Mouse (Mus musculus) forebrain, embryonic 12.5 days (tissue): ENCODE results near the gene Ubr4. TPM values are rescaled to one million over a fixed set of nuclear protein-coding genes. Genes with fewer than 3 reads are reported as not detected.

Experiments used
- ATAC-seq: fragments of 200-750 bp; cut with Nextera tagmentation; 2 replicates; pipeline ENCODE4 v1.8.0; 2017; ENCODE audit warnings: moderate TSS enrichment; ENCODE audit not compliant: low FRiP score
- H3K27ac ChIP-seq: fragments of 300-500 bp; sonication (generic); 2 replicates; pipeline ENCODE4 v1.5.1; 2016; ENCODE audit warnings: mild to moderate bottlenecking
- H3K27me3 ChIP-seq: fragments of 300-500 bp; sonication (generic); 2 replicates; pipeline ENCODE4 v1.6.1; 2016; ENCODE audit warnings: mild to moderate bottlenecking
- H3K36me3 ChIP-seq: fragments of 300-500 bp; sonication (generic); replicated peaks from 2 replicates; pipeline ENCODE4 v1.6.1; 2016; ENCODE audit warnings: mild to moderate bottlenecking
- H3K4me1 ChIP-seq: fragments of 300-500 bp; sonication (generic); 2 replicates; pipeline ENCODE4 v1.6.1; 2016
- H3K4me2 ChIP-seq: fragments of 300-500 bp; sonication (generic); 2 replicates; pipeline ENCODE4 v1.6.1; 2016; ENCODE audit warnings: mild to moderate bottlenecking, moderate library complexity
- H3K4me3 ChIP-seq: fragments of 300-500 bp; sonication (generic); replicated peaks from 2 replicates; pipeline ENCODE4 v1.5.1; 2016; ENCODE audit warnings: mild to moderate bottlenecking
- H3K9ac ChIP-seq: fragments of 300-500 bp; sonication (generic); 2 replicates; pipeline ENCODE4 v1.6.1; 2016; ENCODE audit warnings: mild to moderate bottlenecking
- H3K9me3 ChIP-seq: fragments of 300-500 bp; sonication (generic); 2 replicates; pipeline ENCODE4 v1.6.1; 2016
- WGBS: fragments of 180-500 bp; shearing (Covaris S2); methylation state at CpG from one replicate; pipeline ENCODE4 v1.1.7; 2016; 5-methylcytosine and 5-hydroxymethylcytosine counted together
- polyA plus RNA-seq: library from polyadenylated mRNA; unstranded; fragments of >200 nt; fragmentation: Nextera tagmentation; extraction: Ambion mirVana; gene quantifications from 2 replicates; pipeline ENCODE4 v1.2.1, GENCODE M21; 2016

The Ubr4 gene
- polyA plus RNA-seq, 1 experiment from 2014 or later = 81.5 TPM

DNA sequence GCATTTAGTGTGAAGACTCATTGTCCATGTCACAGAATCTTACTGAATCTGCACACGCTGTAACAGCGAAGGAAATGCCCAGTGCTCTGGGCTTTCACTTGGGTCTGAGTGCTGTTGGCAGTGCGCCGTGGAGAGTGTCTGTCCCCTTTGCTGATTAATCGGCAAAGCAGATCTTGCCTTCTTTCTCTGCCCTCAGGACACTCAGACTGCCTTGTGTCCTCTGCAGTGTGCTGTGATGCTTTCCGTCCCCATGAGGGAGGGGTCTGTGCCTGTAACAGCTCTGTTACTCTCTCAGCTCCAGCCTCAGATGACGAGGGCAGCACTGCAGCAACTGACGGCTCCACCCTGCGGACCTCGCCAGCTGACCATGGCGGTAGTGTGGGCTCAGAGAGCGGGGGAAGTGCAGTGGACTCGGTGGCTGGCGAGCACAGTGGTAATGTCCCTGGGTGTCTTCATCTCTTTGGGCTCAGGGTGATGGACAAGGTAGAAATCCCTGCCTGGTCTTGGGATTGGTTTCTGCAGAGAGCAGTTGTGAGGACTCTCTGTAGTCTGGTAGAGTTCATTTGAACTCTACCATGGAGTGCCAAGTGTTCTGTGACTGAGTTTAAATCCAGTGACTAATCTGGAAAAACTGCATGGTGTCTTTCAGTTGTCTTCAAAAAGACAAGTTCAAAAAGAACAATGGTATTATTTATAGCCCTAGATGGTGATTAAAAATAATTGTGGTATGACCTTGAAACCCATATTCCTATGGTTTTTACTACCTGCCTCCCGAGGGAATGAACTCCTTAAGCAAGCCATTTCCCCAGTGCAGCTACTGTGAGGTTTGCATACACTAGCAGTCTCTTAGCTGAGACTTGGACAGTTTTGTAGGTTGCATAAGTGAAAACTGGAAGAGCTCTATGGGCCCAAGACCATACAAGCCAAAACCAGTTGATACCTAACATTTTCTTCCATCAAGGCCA lies 90.3 kb downstream of the Ubr4 start:
- Histone ChIP-seq H3K4me3 (no peak overlapping the region), H3K9ac (no peak overlapping the region), H3K9me3 (no peaks in the 10 kb centered on the region), H3K4me1 (no peaks in the 10 kb centered on the region), H3K4me2 (no peak overlapping the region), H3K27me3 (no peaks in the 10 kb centered on the region), H3K36me3 (peaks cover 96% of the 10 kb centered on the region), H3K27ac (no peak overlapping the region)
- no peak for ATAC-seq
- WGBS = 88% methylated on average over 15 of the region's 15 CpGs

DNA sequence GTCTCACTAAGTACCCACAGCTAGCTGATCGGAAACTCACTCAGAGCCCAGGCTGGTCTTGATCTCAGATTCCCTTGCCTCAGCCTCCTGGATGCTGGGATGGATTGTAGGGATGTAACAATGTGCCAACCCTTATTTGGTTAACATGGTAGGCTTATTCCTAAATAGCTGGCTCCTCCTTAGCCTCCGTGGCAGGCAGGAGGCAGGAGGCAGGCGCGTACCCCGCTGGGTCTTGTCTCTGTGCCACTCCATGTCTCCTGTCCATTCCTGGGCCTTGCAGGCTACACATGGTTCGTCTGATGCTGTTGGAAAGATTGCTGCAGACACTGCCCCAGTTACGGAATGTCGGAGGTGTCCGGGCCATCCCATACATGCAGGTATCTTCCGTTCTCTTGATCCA lies 91.9 kb downstream of the Ubr4 start:
- Histone ChIP-seq H3K4me2 (no peak overlapping the region), H3K9ac (no peak overlapping the region), H3K4me3 (no peak overlapping the region), H3K9me3 (no peaks in the 10 kb centered on the region), H3K36me3 (peaks cover 97% of the 10 kb centered on the region), H3K4me1 (no peaks in the 10 kb centered on the region), H3K27ac (no peak overlapping the region), H3K27me3 (no peaks in the 10 kb centered on the region)
- ATAC-seq = no peak
- WGBS = 94% methylated on average over 10 of the region's 10 CpGs

DNA sequence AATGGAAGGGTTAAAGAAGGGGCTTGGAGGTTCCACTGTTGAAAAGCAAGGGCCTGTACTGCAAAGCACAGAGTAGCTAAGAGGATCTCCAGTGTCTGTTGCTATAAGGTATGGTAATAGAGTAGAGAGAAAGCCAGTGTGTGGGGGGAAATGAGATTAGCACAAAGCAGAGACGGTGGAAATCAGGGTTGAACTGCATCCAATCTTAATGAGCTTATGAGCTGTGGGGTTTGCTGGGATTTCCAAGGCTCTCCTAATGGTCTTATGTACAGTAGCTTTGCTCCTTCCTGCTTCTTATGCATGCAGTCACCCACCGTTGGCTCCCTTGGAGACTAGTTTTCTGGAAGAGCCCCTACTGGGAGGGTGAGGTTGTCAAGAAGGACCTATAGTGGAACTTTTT lies 93.8 kb downstream of the Ubr4 start:
- peaks cover 97% of the 10 kb centered on the region for H3K36me3 ChIP-seq
- H3K4me1 ChIP-seq = no peaks in the 10 kb centered on the region
- H3K9ac ChIP-seq = no peak overlapping the region
- ATAC-seq = no peak
- H3K27ac ChIP-seq = no peak overlapping the region
- H3K27me3 ChIP-seq = no peaks in the 10 kb centered on the region
- 84% methylated on average over 2 of the region's 2 CpGs for WGBS
- no peaks in the 10 kb centered on the region for H3K9me3 ChIP-seq
- no peak overlapping the region for H3K4me2 ChIP-seq
- no peak overlapping the region for H3K4me3 ChIP-seq

DNA sequence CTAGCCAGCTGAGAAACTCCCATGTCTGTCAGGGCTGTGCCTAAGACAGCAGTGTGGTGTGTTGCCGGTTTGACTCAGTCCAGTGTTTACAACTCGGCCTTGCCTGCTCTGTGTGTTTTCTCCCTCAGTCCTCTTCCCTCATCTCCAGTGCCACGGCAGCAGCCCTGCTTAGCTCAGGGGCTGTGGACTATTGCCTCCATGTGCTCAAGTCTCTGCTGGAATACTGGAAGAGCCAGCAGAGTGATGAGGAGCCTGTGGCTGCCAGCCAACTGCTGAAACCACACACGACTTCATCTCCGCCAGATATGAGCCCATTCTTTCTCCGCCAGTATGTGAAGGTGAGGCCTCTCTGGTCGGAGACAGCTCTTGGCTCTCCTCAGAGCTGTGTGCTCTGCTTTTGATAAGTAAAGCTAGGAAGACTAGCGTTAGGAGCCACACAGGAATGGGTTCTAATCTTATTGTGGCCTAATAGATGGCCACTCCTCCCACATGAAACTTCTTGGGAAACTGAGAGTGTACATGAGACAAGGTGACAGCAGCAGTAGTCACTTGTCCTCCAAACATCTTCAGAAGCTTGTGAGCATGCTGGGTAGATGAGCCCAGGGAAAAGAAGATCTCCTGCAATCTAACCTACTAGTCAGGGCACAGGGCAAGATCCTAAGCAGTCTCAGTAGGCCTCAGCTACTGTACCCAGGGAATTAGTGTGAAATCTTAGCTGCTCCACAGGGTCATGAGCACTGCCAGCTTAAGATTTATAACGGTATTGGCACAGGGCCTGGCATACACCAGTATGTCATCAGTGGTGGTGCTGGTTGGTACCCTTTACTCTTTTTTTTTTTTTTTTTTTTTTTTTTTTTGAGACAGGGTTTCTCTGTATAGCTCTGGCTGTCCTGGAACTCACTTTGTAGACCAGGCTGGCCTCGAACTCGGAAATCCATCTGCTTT lies 94.6 kb downstream of the Ubr4 start:
- H3K27ac ChIP-seq = no peak overlapping the region
- no peak overlapping the region for H3K9ac ChIP-seq
- H3K4me1 ChIP-seq = no peaks in the 10 kb centered on the region
- no peak for ATAC-seq
- H3K9me3 ChIP-seq = no peaks in the 10 kb centered on the region
- no peak overlapping the region for H3K4me3 ChIP-seq
- 93% methylated on average over 11 of the region's 11 CpGs for WGBS
- H3K4me2 ChIP-seq = no peak overlapping the region
- peaks cover 97% of the 10 kb centered on the region for H3K36me3 ChIP-seq
- no peaks in the 10 kb centered on the region for H3K27me3 ChIP-seq

DNA sequence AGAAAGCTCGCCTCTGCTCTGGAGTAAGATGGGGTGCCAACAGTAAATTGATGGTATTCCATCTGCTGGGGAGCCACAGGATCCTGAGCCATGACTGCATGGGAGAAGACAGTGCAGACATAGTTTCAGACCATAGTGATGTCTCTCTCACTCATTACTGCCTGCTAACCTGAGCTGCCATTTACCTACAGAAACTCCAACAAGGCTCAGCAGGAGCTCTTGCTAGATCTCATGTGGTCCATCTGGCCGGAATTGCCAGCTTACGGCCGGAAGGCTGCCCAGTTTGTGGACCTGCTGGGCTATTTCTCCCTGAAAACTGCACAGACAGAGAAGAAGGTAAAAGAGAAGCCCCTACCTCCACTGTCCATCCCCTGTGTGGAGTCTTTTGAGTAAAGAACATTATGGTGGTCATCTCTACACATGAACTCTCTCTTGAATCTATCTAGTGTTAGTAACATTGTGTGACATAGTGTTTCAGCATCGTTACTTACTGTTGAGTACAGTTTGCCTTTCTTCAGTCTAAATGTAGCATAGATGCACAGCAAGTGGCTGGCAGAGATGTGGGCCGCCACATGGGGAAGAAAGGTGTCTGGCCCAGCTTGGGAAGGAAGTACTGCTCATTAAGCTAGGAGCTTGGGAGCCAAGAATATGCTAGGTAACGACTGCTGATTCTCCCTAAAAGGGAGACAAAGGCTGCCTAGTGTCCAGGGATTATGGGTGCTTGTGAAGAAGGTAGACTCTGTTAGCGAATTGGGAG lies 100.7 kb downstream of the Ubr4 start:
- peaks cover 99% of the 10 kb centered on the region for H3K36me3 ChIP-seq
- 89% methylated on average over 8 of the region's 8 CpGs for WGBS

DNA sequence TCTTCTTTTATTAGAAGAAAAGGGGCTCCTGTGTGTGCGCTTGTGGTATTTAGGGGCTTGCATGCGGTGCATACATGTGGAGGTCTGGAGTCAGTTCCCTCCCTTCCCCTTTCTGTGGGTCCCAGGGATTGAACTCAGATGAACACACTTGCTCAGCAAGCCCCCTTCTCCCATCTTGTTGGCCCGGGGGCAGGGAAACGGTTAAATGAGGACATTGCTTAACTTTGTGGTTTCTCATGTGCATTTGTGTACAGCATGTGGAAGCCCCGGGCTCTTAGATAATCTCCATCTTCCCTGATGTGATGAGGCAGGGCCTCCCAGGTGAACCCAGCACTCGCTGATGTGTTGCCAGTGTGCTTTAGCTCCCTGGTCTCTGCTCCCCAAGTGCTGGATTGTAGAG lies 101.9 kb downstream of the Ubr4 start:
- Histone ChIP-seq H3K4me1 (no peaks in the 10 kb centered on the region), H3K9me3 (no peaks in the 10 kb centered on the region), H3K4me2 (no peak overlapping the region), H3K9ac (no peak overlapping the region), H3K27ac (no peak overlapping the region), H3K4me3 (no peak overlapping the region), H3K27me3 (no peaks in the 10 kb centered on the region), H3K36me3 (peaks cover 99% of the 10 kb centered on the region)
- WGBS = 92% methylated on average over 6 of the region's 6 CpGs
- no peak for ATAC-seq

More for the DNA sequence above, 100.7 kb downstream of the Ubr4 start:
- H3K9me3 ChIP-seq = no peaks in the 10 kb centered on the region
- no peak overlapping the region for H3K4me3 ChIP-seq
- H3K4me2 ChIP-seq = no peak overlapping the region
- H3K27me3 ChIP-seq = no peaks in the 10 kb centered on the region
- no peak overlapping the region for H3K9ac ChIP-seq
- no peak overlapping the region for H3K27ac ChIP-seq
- no peak for ATAC-seq
- no peaks in the 10 kb centered on the region for H3K4me1 ChIP-seq

DNA sequence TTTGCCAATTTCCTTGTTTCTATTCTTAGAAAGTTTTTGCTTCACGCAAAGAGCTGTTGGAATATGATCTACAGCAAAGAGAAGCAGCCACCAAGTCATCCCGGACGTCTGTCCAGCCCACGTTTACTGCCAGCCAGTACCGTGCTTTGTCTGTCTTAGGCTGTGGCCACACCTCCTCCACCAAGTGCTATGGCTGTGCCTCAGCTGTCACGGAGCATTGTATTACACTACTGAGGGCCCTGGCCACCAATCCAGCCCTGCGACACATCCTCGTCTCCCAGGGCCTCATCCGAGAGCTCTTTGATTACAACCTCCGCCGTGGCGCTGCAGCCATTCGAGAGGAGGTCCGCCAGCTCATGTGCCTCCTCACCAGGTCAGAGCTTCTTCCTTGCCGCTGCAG lies 107.6 kb downstream of the Ubr4 start:
- ATAC-seq = no peak
- peaks cover 99% of the 10 kb centered on the region for H3K36me3 ChIP-seq
- no peak overlapping the region for H3K4me3 ChIP-seq
- H3K9ac ChIP-seq = no peak overlapping the region
- H3K4me2 ChIP-seq = no peak overlapping the region
- no peaks in the 10 kb centered on the region for H3K4me1 ChIP-seq
- H3K27me3 ChIP-seq = no peaks in the 10 kb centered on the region
- H3K9me3 ChIP-seq = no peaks in the 10 kb centered on the region
- 86% methylated on average over 15 of the region's 15 CpGs for WGBS
- H3K27ac ChIP-seq = no peak overlapping the region

DNA sequence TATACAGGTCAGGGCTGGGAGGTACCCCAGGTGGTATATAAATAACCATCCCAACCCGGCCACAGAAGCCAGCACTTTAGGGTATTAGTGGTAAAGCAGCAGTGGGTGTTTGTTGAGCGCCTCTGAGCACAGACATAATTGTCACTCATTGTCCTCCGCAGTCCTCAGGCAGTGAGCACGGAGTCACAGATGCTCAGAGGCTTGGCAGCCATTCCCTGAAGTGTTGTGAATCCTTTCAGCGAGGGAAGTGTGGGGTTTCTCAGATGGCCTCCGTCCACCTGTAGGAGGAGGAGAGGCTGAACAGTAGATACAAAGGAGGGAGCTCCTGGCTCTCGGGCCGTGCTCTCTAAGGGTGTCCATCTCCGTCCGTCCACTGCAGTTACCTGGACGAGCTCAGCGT lies 111.8 kb downstream of the Ubr4 start:
- no peak for ATAC-seq
- no peak overlapping the region for H3K27ac ChIP-seq
- 93% methylated on average over 12 of the region's 12 CpGs for WGBS
- H3K9ac ChIP-seq = no peak overlapping the region
- no peaks in the 10 kb centered on the region for H3K4me1 ChIP-seq
- no peak overlapping the region for H3K4me3 ChIP-seq
- H3K9me3 ChIP-seq = no peaks in the 10 kb centered on the region
- no peaks in the 10 kb centered on the region for H3K27me3 ChIP-seq
- no peak overlapping the region for H3K4me2 ChIP-seq
- peaks cover 100% of the 10 kb centered on the region for H3K36me3 ChIP-seq

DNA sequence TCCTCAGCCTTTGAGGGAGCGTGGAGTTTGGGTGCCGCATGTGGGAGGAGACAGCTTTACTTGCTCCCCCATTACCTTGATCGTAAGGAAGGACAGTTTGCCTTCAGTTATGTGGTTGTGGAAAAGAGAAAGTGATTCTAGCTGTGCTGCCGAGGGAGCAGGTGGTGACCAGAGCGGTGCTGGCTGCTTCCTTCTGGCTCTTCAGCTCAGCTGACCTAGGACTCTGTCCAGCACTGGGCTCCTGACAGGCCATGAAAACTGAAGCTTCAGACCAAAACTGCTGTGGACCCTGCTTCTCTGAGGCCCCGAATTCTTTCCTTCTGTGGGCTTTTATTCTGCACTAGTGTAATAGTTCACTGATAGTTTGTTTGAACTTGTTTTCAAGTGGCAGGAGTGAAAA lies 114.1 kb downstream of the Ubr4 start:
- Histone ChIP-seq H3K9ac (no peak overlapping the region), H3K36me3 (peaks cover 100% of the 10 kb centered on the region), H3K27me3 (no peaks in the 10 kb centered on the region), H3K27ac (no peak overlapping the region), H3K4me2 (no peak overlapping the region), H3K4me3 (no peak overlapping the region), H3K9me3 (no peaks in the 10 kb centered on the region), H3K4me1 (no peaks in the 10 kb centered on the region)
- 91% methylated on average over 6 of the region's 6 CpGs for WGBS
- no peak for ATAC-seq

DNA sequence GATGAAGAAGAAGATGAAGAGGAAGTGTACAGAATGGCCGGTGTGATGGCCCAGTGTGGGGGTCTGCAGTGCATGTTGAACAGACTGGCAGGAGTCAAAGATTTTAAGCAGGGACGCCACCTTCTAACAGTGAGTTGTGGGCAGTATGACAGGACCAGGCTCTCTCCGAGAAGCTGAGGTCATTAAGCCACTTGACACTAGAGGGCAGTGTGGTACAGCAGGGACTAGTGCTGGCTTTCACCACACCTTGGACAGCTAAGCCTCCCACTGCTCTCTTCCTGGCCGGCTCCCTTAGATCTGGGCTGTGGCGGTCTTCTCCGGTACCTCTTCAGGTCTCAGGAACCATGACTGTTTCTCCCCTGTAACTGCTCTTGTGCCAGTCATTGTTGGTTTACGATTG lies 117.8 kb downstream of the Ubr4 start:
- Histone ChIP-seq H3K9me3 (no peaks in the 10 kb centered on the region), H3K4me3 (no peak overlapping the region), H3K9ac (no peak overlapping the region), H3K36me3 (peaks cover 100% of the 10 kb centered on the region), H3K27ac (no peak overlapping the region), H3K4me2 (no peak overlapping the region), H3K4me1 (no peaks in the 10 kb centered on the region), H3K27me3 (no peaks in the 10 kb centered on the region)
- ATAC-seq = 0 out of 2 replicates have a peak, but pooled peaks have one; percentile 36
- WGBS = 59% methylated on average over 7 of the region's 7 CpGs

DNA sequence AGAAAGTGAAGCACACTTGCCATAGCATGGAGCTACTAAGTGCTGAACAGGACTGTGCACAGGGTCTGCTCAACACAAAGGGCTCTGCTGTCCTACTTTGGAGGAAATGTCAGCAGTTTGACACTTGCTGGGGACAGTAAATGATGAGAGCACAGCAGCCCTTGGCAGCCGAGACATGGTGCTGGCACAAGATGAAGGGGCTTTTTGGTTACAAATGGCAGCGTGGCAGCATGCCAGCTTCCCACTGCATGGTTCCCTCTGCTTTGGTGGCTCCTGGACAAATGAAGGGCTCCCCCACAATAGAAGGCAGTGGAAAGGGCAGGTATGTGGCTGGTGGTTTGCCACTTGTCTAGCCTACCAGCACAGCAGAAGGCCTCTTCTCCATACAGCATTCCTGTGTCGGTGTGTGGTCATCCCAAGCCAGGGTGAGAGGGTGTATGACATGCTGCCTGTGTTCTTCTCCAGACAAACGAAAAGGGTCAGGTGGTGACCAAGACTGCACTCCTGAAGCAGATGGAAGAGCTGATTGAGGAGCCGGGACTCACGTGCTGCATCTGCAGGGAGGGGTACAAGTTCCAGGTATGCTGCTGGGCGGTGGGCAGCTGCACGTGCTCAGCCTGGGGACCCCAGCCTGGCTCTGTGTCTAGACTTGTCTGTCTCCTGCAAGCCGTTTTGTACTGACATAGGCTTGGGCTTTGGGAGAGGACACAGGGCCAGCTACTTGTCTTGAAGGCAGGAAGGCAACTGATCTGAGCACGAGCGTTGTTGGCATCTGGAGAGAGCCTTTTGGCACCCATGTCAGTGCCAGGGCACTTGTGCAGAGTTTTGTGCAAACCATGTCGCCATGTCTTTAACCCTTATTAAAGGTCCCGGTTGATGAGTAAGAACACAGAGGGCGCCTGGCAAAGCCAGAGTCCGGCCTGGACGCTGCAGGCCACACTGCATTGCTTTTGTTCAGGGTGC lies 124.5 kb downstream of the Ubr4 start:
- Histone ChIP-seq H3K4me2 (no peak overlapping the region), H3K4me3 (no peak overlapping the region), H3K36me3 (peaks cover 100% of the 10 kb centered on the region), H3K9ac (no peak overlapping the region), H3K27ac (no peak overlapping the region), H3K9me3 (no peaks in the 10 kb centered on the region), H3K4me1 (peaks cover 3% of the 10 kb centered on the region; the same call in 1 of the 2 replicates), H3K27me3 (no peaks in the 10 kb centered on the region)
- ATAC-seq = no peak; the same call in 1 of the 2 replicates
- 89% methylated on average over 16 of the region's 16 CpGs for WGBS
